In genomic region chr11:86389506-86389905, GRCm38 (mm10) we compare ENCODE assay signal across 20 mouse cellular contexts.
"Had no signal": no experiment of that assay in that cellular context is flagged by ENCODE, and none has a peak within 500 bp of the region (broad histone marks: within the 10 kb centered on the region; RNA-seq: fewer than 3 reads in every experiment).

No protein-coding gene starts in this region.

- H3K9me3 ChIP-seq: heart, embryonic 13.5 days; heart, embryonic 15.5 days; hindbrain, embryonic 13.5 days; hindbrain, embryonic 15.5 days; kidney, embryonic 15.5 days; limb, embryonic 13.5 days; limb, embryonic 15.5 days had no signal

- DNase-seq: gastrocnemius, postnatal 14 days; gastrocnemius, postnatal 36 days; heart, adult 11 months; heart, adult 2 months; heart, postnatal 14 days; heart, postnatal 36 days; kidney, postnatal 14 days; layer of hippocampus, adult 9-11 months; layer of hippocampus, postnatal 36 days; left cerebral cortex, postnatal 4 days had no signal

- H3K36me3 ChIP-seq: heart, embryonic 13.5 days; heart, embryonic 15.5 days; hindbrain, embryonic 13.5 days; hindbrain, embryonic 15.5 days; kidney, embryonic 15.5 days; limb, embryonic 13.5 days; limb, embryonic 15.5 days had no signal

- H3K4me3 ChIP-seq: heart, adult 2 months; heart, embryonic 13.5 days; heart, embryonic 15.5 days; hindbrain, embryonic 13.5 days; hindbrain, embryonic 15.5 days; kidney, embryonic 15.5 days; limb, embryonic 13.5 days; limb, embryonic 15.5 days had no signal

- H3K4me2 ChIP-seq: heart, embryonic 11.5 days; heart, embryonic 13.5 days; heart, embryonic 15.5 days; hindbrain, embryonic 13.5 days; hindbrain, embryonic 15.5 days; kidney, embryonic 15.5 days; limb, embryonic 13.5 days; limb, embryonic 15.5 days had no signal

- H3K27ac ChIP-seq: heart, adult 2 months; heart, embryonic 13.5 days; heart, embryonic 15.5 days; hindbrain, embryonic 13.5 days; hindbrain, embryonic 15.5 days; hindbrain, postnatal 0 days; kidney, postnatal 0 days; limb, embryonic 13.5 days; limb, embryonic 15.5 days had no signal

- ATAC-seq: hindbrain, postnatal 0 days had no signal

- H3K9ac ChIP-seq: heart, embryonic 13.5 days; heart, embryonic 15.5 days; hindbrain, embryonic 13.5 days; hindbrain, embryonic 15.5 days; kidney, embryonic 15.5 days; limb, embryonic 13.5 days; limb, embryonic 15.5 days had no signal

- H3K27me3 ChIP-seq: heart, embryonic 13.5 days; heart, embryonic 15.5 days; hindbrain, embryonic 13.5 days; hindbrain, embryonic 15.5 days; kidney, embryonic 15.5 days; limb, embryonic 13.5 days; limb, embryonic 15.5 days had no signal
